Comparison of ENCODE assay signal across 30 mouse cellular contexts in genomic region chr2:45090529-45091297, GRCm38 (mm10). TPM values are rescaled to one million over a fixed set of nuclear protein-coding genes. Genes with fewer than 3 reads are reported as not detected.
DNase-seq lines count a peak whose midpoint lies in the region; ATAC-seq and TF ChIP-seq lines count a peak whose summit lies in the region.
"Had no signal": no experiment of that assay in that cellular context is flagged by ENCODE, and none has a peak within 500 bp of the region (broad histone marks: within the 10 kb centered on the region; RNA-seq: fewer than 3 reads in every experiment).

No protein-coding gene starts in this region.

- WGBS in midbrain, embryonic 11.5 days = 90% methylated on average over 8 of the region's 8 CpGs
- 89% methylated on average over 8 of the region's 8 CpGs for whole genome bisulfite sequencing in midbrain, embryonic 14.5 days

- intact Hi-C loops in gastrocnemius, adult 2 months (cut with DNase I) = no loop called here
- intact Hi-C loops in left cerebral cortex, adult 2 months (cut with DNase I) = no loop called here
- intact Hi-C loops in left cerebral cortex, postnatal 4 days (cut with DNase I) = loop anchor here (10.0 kb wide), 1 partner anchor 1306 kb away; no protein-coding TSS in a partner anchor

- no peak for TF ChIP-seq CTCF in gastrocnemius, adult 2 months (IDR thresholded peaks at IDR 0.05)
- TF ChIP-seq CTCF in left cerebral cortex, adult 2 months (IDR thresholded peaks at IDR 0.05) = no peak

- H3K4me1 ChIP-seq in midbrain, embryonic 11.5 days (ENCODE audit: control insufficient read depth, insufficient read depth, low read length) = peaks cover 63% of the 10 kb centered on the region
- H3K4me1 ChIP-seq in midbrain, embryonic 14.5 days (ENCODE audit: control insufficient read depth, insufficient read depth, low read length) = peaks cover 46% of the 10 kb centered on the region

- DNase-seq in gastrocnemius, adult 2 months = no peak
- DNase-seq in gastrocnemius, postnatal 4 days (ENCODE audit: low spot score in 2 of 2) = no peak
- no peak for DNase-seq in left cerebral cortex, adult 2 months (ENCODE audit: extremely low spot score in 1 of 2, low spot score in 2 of 2)
- DNase-seq in left cerebral cortex, postnatal 4 days = no peak
- peak; percentile 84 for DNase-seq in midbrain, embryonic 11.5 days (ENCODE audit: low spot score, missing footprints)
- no peak for DNase-seq in midbrain, embryonic 14.5 days
- no peak for DNase-seq in urinary bladder, postnatal 36 days (ENCODE audit: low spot score in 2 of 2)
- DNase-seq: adrenal gland, postnatal 14 days; cerebellum, adult 11-12 months; cerebellum, adult 9-11 months; gastrocnemius, postnatal 36 days; heart, postnatal 36 days; kidney, adult 18-20 months; kidney, postnatal 36 days; layer of hippocampus, postnatal 36 days; lung, adult 18-20 months; lung, postnatal 4 days; right cerebral cortex, postnatal 14 days; thymus, postnatal 14 days had no signal

- no peak overlapping the region for H3K9ac ChIP-seq in midbrain, embryonic 11.5 days (ENCODE audit: low read length)
- no peak overlapping the region for H3K9ac ChIP-seq in midbrain, embryonic 14.5 days (replicated peaks; ENCODE audit: low read length)
- H3K9ac ChIP-seq: embryonic facial prominence, embryonic 13.5 days; forebrain, embryonic 15.5 days; heart, embryonic 15.5 days; hindbrain, embryonic 12.5 days; neural tube, embryonic 13.5 days; stomach, embryonic 15.5 days had no signal

- no peak overlapping the region for H3K4me2 ChIP-seq in midbrain, embryonic 11.5 days
- H3K4me2 ChIP-seq in midbrain, embryonic 14.5 days (ENCODE audit: low read length) = no peak overlapping the region
- H3K4me2 ChIP-seq: embryonic facial prominence, embryonic 13.5 days; forebrain, embryonic 15.5 days; heart, embryonic 15.5 days; hindbrain, embryonic 12.5 days; neural tube, embryonic 13.5 days; stomach, embryonic 15.5 days had no signal

- H3K36me3 ChIP-seq in midbrain, embryonic 11.5 days (ENCODE audit: control insufficient read depth, insufficient read depth, low read length) = peaks cover 2% of the 10 kb centered on the region; the same call in 1 of the 2 replicates
- H3K36me3 ChIP-seq in midbrain, embryonic 14.5 days (ENCODE audit: control insufficient read depth, insufficient read depth, low read length) = no peaks in the 10 kb centered on the region
- H3K36me3 ChIP-seq: hindbrain, embryonic 12.5 days; stomach, embryonic 15.5 days had no signal

- ATAC-seq in midbrain, embryonic 11.5 days (ENCODE audit: low FRiP score) = no peak
- no peak for ATAC-seq in midbrain, embryonic 14.5 days (ENCODE audit: low FRiP score, low TSS enrichment)
- ATAC-seq in activated CD4-positive, CD25-positive, alpha-beta regulatory T cell, adult 4 months = no peak
- ATAC-seq: forebrain, embryonic 15.5 days; lung, postnatal 0 days; Patski had no signal

- H3K4me3 ChIP-seq in gastrocnemius, adult 2 months = no peak overlapping the region
- H3K4me3 ChIP-seq in left cerebral cortex, adult 2 months = no peak overlapping the region
- H3K4me3 ChIP-seq in midbrain, embryonic 11.5 days (ENCODE audit: low read depth, low read length) = no peak overlapping the region
- no peak overlapping the region for H3K4me3 ChIP-seq in midbrain, embryonic 14.5 days (replicated peaks; ENCODE audit: low read depth, low read length)
- H3K4me3 ChIP-seq: embryonic facial prominence, embryonic 13.5 days; forebrain, embryonic 10.5 days; forebrain, embryonic 15.5 days; heart, embryonic 15.5 days; hindbrain, embryonic 12.5 days; neural tube, embryonic 13.5 days; stomach, embryonic 15.5 days had no signal

- peak overlapping the region; percentile 28; the same call in 1 of the 2 replicates for H3K27ac ChIP-seq in gastrocnemius, adult 2 months
- peak overlapping the region; percentile 89 for H3K27ac ChIP-seq in left cerebral cortex, adult 2 months
- H3K27ac ChIP-seq in midbrain, embryonic 11.5 days (ENCODE audit: low read depth, low read length) = no peak overlapping the region; the same call in 1 of the 2 replicates
- no peak overlapping the region for H3K27ac ChIP-seq in midbrain, embryonic 14.5 days (replicated peaks; ENCODE audit: low read depth, low read length)
- H3K27ac ChIP-seq: embryonic facial prominence, embryonic 13.5 days; forebrain, embryonic 10.5 days; forebrain, embryonic 15.5 days; hindbrain, embryonic 12.5 days; stomach, embryonic 15.5 days had no signal

- H3K9me3 ChIP-seq in midbrain, embryonic 11.5 days (ENCODE audit: control insufficient read depth, low read length) = no peaks in the 10 kb centered on the region
- H3K9me3 ChIP-seq in midbrain, embryonic 14.5 days (ENCODE audit: control insufficient read depth, low read length) = no peaks in the 10 kb centered on the region
- H3K9me3 ChIP-seq: embryonic facial prominence, embryonic 13.5 days; forebrain, embryonic 10.5 days; forebrain, embryonic 15.5 days; G1E; heart, embryonic 15.5 days; hindbrain, embryonic 12.5 days; neural tube, embryonic 13.5 days; stomach, embryonic 15.5 days had no signal

- no peaks in the 10 kb centered on the region for H3K27me3 ChIP-seq in midbrain, embryonic 11.5 days (ENCODE audit: control insufficient read depth, insufficient read depth, low read length)
- no peaks in the 10 kb centered on the region for H3K27me3 ChIP-seq in midbrain, embryonic 14.5 days (ENCODE audit: control insufficient read depth, insufficient read depth, low read length)
- H3K27me3 ChIP-seq: embryonic facial prominence, embryonic 13.5 days; forebrain, embryonic 15.5 days; heart, embryonic 15.5 days; hindbrain, embryonic 12.5 days; neural tube, embryonic 13.5 days; Patski; stomach, embryonic 15.5 days had no signal

RNA-seq across cellular contexts. Expression of gene Zeb2, which starts 26.5 kb away (rescaled TPM):
- total RNA-seq in gastrocnemius, adult 2 months (2021) = 10 to 100 TPM; 31.3 to 41.6 TPM
- 100 to 1,000 TPM; 146 to 156 TPM for total RNA-seq in gastrocnemius, postnatal 4 days (2021)
- total RNA-seq in left cerebral cortex, adult 2 months (2021) = 100 to 1,000 TPM; 156 to 181 TPM
- 100 to 1,000 TPM; 451 to 546 TPM for total RNA-seq in left cerebral cortex, postnatal 4 days (2021)
- 61.2 and 69.9 TPM in 2 replicates for polyA plus RNA-seq in midbrain, embryonic 11.5 days (2014; fragmentation: Nextera tagmentation; extraction: Ambion mirVana)
- polyA plus RNA-seq in midbrain, embryonic 14.5 days (2014; fragmentation: Nextera tagmentation; extraction: Ambion mirVana) = 25.5 and 32.3 TPM in 2 replicates
- under 1 TPM; 0.71 to 0.83 TPM for polyA plus RNA-seq in activated CD4-positive, CD25-positive, alpha-beta regulatory T cell, adult 4 months (2017; shearing (Covaris generic))

Comparison
In these comparisons a context has a peak if more than half of its experiments do, and no peak if none do; other contexts are left out.
1. H3K27ac ChIP-seq: peak in gastrocnemius, adult 2 months (single experiment) and left cerebral cortex, adult 2 months (single experiment); none in midbrain, embryonic 11.5 days (single experiment) and midbrain, embryonic 14.5 days (single experiment).